Mouse (Mus musculus) ES-Bruce4 (cell line): ENCODE measurements around the gene Gm45713. TPM values are rescaled to one million over a fixed set of nuclear protein-coding genes. Genes with fewer than 3 reads are reported as not detected.
A peak's percentile ranks its signal among the peaks of the same experiment; 100 is the strongest.
"Not testable (repeated sequence)": the region's sequence is repeated elsewhere in the genome, so short reads cannot be mapped to it uniquely, and the experiment has no call there.

ENCODE experiments used
- H3K27ac ChIP-seq: 2 replicates; pipeline ENCODE4 v1.5.1; 2012; ENCODE audit warnings: low read length, inconsistent platforms; ENCODE audit not compliant: insufficient read depth
- H3K27me3 ChIP-seq: 2 replicates; pipeline ENCODE4 v1.6.1; 2012; ENCODE audit warnings: mild to moderate bottlenecking, low read length, inconsistent platforms; ENCODE audit not compliant: control insufficient read depth, poor library complexity, insufficient read depth, severe bottlenecking
- H3K36me3 ChIP-seq: 2 replicates; pipeline ENCODE4 v1.6.1; 2012; ENCODE audit warnings: inconsistent platforms, mild to moderate bottlenecking, low read length, moderate library complexity; ENCODE audit not compliant: control insufficient read depth, poor library complexity, insufficient read depth, severe bottlenecking
- H3K4me1 ChIP-seq: one replicate; pipeline ENCODE4 v1.8.1; 2011; ENCODE audit warnings: low read length; ENCODE audit not compliant: control insufficient read depth, insufficient read depth
- H3K4me3 ChIP-seq: 2 replicates; pipeline ENCODE4 v1.5.1; 2011; ENCODE audit warnings: low read depth, mild to moderate bottlenecking, low read length
- H3K9ac ChIP-seq: 2 replicates; pipeline ENCODE4 v1.6.1; 2012; ENCODE audit warnings: low read depth, mild to moderate bottlenecking, inconsistent platforms; ENCODE audit not compliant: poor library complexity, severe bottlenecking
- H3K9me3 ChIP-seq: replicated peaks from 2 replicates; pipeline ENCODE4 v1.6.1; 2012; ENCODE audit warnings: mild to moderate bottlenecking, low read length, inconsistent platforms; ENCODE audit not compliant: control insufficient read depth, poor library complexity, insufficient read depth, severe bottlenecking
- CTCF ChIP-seq: IDR thresholded peaks from one replicate; pipeline ENCODE4 v1.8.1; 2011; ENCODE audit warnings: low read depth, low read length
- EP300 ChIP-seq: IDR thresholded peaks from 2 replicates; pipeline ENCODE4 v1.6.1; 2011; ENCODE audit warnings: low read depth, low read length; ENCODE audit not compliant: insufficient read depth
- POLR2A ChIP-seq: IDR thresholded peaks from one replicate; pipeline ENCODE4 v1.8.1; 2011; ENCODE audit warnings: low read length; ENCODE audit not compliant: insufficient read depth
- polyA plus RNA-seq: library from polyadenylated mRNA; stranded (reverse); fragments of >200 nt; gene quantifications from 2 replicates; pipeline ENCODE4 v1.2.4, GENCODE M21; 2011; ENCODE audit warnings: low read depth; ENCODE audit not compliant: missing spikeins, insufficient read depth, insufficient read length

Gene Gm45713
- polyA plus RNA-seq, 1 experiment = not detected

- no peak for TF ChIP-seq EP300
- no peak for TF ChIP-seq POLR2A
- no peak for TF ChIP-seq CTCF
- Histone ChIP-seq H3K4me1 (peaks cover 1% of the 10 kb centered on the region), H3K9ac (no peak overlapping the region), H3K9me3 (no peaks in the 10 kb centered on the region), H3K36me3 (no peaks in the 10 kb centered on the region), H3K27ac (peak overlapping the region; percentile 51), H3K4me3 (no peak overlapping the region), H3K27me3 (no peaks in the 10 kb centered on the region)
Measured at GRCm38 (mm10) chr7:45112529-45112928, 23.5 kb downstream of the Gm45713 start.

- H3K9me3 ChIP-seq = no peaks in the 10 kb centered on the region
- TF ChIP-seq EP300 = peak; percentile 63; the same call in 1 of the 2 replicates
- TF ChIP-seq CTCF = no peak
- H3K9ac ChIP-seq = no peak overlapping the region
- no peaks in the 10 kb centered on the region for H3K27me3 ChIP-seq
- H3K4me1 ChIP-seq = peaks cover 1% of the 10 kb centered on the region
- no peak overlapping the region for H3K4me3 ChIP-seq
- no peaks in the 10 kb centered on the region for H3K36me3 ChIP-seq
- peak overlapping the region; percentile 51 for H3K27ac ChIP-seq
Measured at GRCm38 (mm10) chr7:45111940-45112339, 24.1 kb downstream of the Gm45713 start.

- not testable (repeated sequence) for H3K4me3 ChIP-seq, H3K9ac ChIP-seq, H3K4me1 ChIP-seq, H3K36me3 ChIP-seq, H3K27me3 ChIP-seq, H3K9me3 ChIP-seq
- peak overlapping the region; percentile 51; the same call in 1 of the 2 replicates for H3K27ac ChIP-seq
Measured at GRCm38 (mm10) chr7:45110089-45110488, 25.9 kb downstream of the Gm45713 start.

- Histone ChIP-seq H3K9ac (0 out of 2 replicates have a peak overlapping the region, but pooled peaks have one; percentile 4), H3K4me1 (peaks cover 2% of the 10 kb centered on the region), H3K27ac (peak overlapping the region; percentile 67), H3K9me3 (no peaks in the 10 kb centered on the region), H3K36me3 (no peaks in the 10 kb centered on the region), H3K4me3 (peak overlapping the region; percentile 22; the same call in 1 of the 2 replicates), H3K27me3 (no peaks in the 10 kb centered on the region)
- TF ChIP-seq POLR2A = no peak
- no peak for TF ChIP-seq EP300
- no peak for TF ChIP-seq CTCF
Measured at GRCm38 (mm10) chr7:45107052-45107645, 28.9 kb downstream of the Gm45713 start.

- Histone ChIP-seq H3K4me3 (peak overlapping the region; percentile 29), H3K27me3 (no peaks in the 10 kb centered on the region), H3K9me3 (no peaks in the 10 kb centered on the region), H3K9ac (peak overlapping the region; percentile 4; the same call in 1 of the 2 replicates), H3K4me1 (peaks cover 2% of the 10 kb centered on the region), H3K27ac (peak overlapping the region; percentile 67), H3K36me3 (no peaks in the 10 kb centered on the region)
- TF ChIP-seq CTCF (no peak), EP300 (no peak), POLR2A (no peak)
Measured at GRCm38 (mm10) chr7:45106441-45106840, 29.6 kb downstream of the Gm45713 start.

- Histone ChIP-seq H3K4me1 (peaks cover 2% of the 10 kb centered on the region), H3K4me3 (no peak overlapping the region), H3K27me3 (no peaks in the 10 kb centered on the region), H3K36me3 (no peaks in the 10 kb centered on the region), H3K9ac (no peak overlapping the region), H3K27ac (no peak overlapping the region), H3K9me3 (no peaks in the 10 kb centered on the region)
- TF ChIP-seq POLR2A (no peak), CTCF (no peak), EP300 (no peak)
Measured at GRCm38 (mm10) chr7:45105491-45105890, 30.5 kb downstream of the Gm45713 start.
